9 mouse cellular contexts compared by ENCODE assay signal in genomic region chr12:111143509-111144063, GRCm38 (mm10). TPM values are rescaled to one million over a fixed set of nuclear protein-coding genes. Genes with fewer than 3 reads are reported as not detected.
DNase-seq lines count a peak whose midpoint lies in the region; ATAC-seq and TF ChIP-seq lines count a peak whose summit lies in the region.
"Had no signal": no experiment of that assay in that cellular context is flagged by ENCODE, and none has a peak within 500 bp of the region (broad histone marks: within the 10 kb centered on the region; RNA-seq: fewer than 3 reads in every experiment).

No protein-coding gene starts in this region.

- no peak overlapping the region for H3K27ac ChIP-seq in ES-E14 (ENCODE audit: insufficient read depth, low read depth, low read length, poor library complexity, severe bottlenecking)
- no peak overlapping the region for H3K27ac ChIP-seq in stomach, embryonic 15.5 days

- H3K27me3 ChIP-seq in E14TG2a.4 (ENCODE audit: insufficient read depth, low read length), result peaks cover 71% of the 10 kb centered on the region
- H3K27me3 ChIP-seq in stomach, embryonic 15.5 days (replicated peaks), result no peaks in the 10 kb centered on the region

- 66% methylated on average over 16 of the region's 16 CpGs for WGBS in stomach, embryonic 15.5 days

- H3K4me3 ChIP-seq in E14TG2a.4 (replicated peaks; ENCODE audit: low read length), result peak overlapping the region; percentile 68
- peak overlapping the region; percentile 5 to 30; a peak in 2 of 4 replicates for H3K4me3 ChIP-seq in ES-E14 (ENCODE audit: insufficient read depth in 1 of 2, low read depth in 1 of 2, low read length in 2 of 2, poor library complexity in 1 of 2, severe bottlenecking in 1 of 2)
- no peak overlapping the region for H3K4me3 ChIP-seq in stomach, embryonic 15.5 days (replicated peaks)

- H3K36me3 ChIP-seq in E14TG2a.4 (ENCODE audit: insufficient read depth, low read length) (no peaks in the 10 kb centered on the region), ES-E14 (ENCODE audit: control insufficient read depth, insufficient read depth, low read length, poor library complexity, severe bottlenecking) (no peaks in the 10 kb centered on the region)
- H3K36me3 ChIP-seq in stomach, embryonic 15.5 days, result no peaks in the 10 kb centered on the region

- no peak for DNase-seq in ES-E14 (ENCODE audit: low read depth, low spot score)
- peak; percentile 35 to 49 for DNase-seq in heart, adult 18-20 months
- DNase-seq in kidney, postnatal 4 days, result peak; percentile 46 to 57
- no peak for DNase-seq in natural killer cell, adult 2 months (ENCODE audit: low spot score in 2 of 2)
- no peak for DNase-seq in spleen, postnatal 14 days (ENCODE audit: low spot score in 2 of 2)
- no peak for DNase-seq in left cerebral cortex, adult 8-10 months (ENCODE audit: low spot score in 2 of 2)

- H3K4me1 ChIP-seq in E14TG2a.4 (replicated peaks; ENCODE audit: low read depth, low read length) (peaks cover 34% of the 10 kb centered on the region), ES-E14 (ENCODE audit: control insufficient read depth in 2 of 2, insufficient read depth in 2 of 2, low read length in 2 of 2, poor library complexity in 1 of 2) (peaks cover 3 to 23% of the 10 kb centered on the region in 2 experiments; a peak in 3 of 4 replicates)
- H3K4me1 ChIP-seq in stomach, embryonic 15.5 days, result peaks cover 23% of the 10 kb centered on the region; the same call in 1 of the 2 replicates

- TF ChIP-seq CTCF in E14TG2a.4 (conservative IDR thresholded peaks at IDR 0.05; ENCODE audit: low read length), result no peak; the same call in 1 of the 2 replicates

- in situ Hi-C loops in ES-E14 (cut with MboI; ENCODE audit: low sequenced_read_pairs in 2 of 2, unreplicated experiment in 2 of 2), result no loop called here

- H3K9ac ChIP-seq in ES-E14 (ENCODE audit: insufficient read depth, low read depth, low read length, poor library complexity, severe bottlenecking), result no peak overlapping the region
- H3K9ac ChIP-seq in stomach, embryonic 15.5 days, result no peak overlapping the region

- ATAC-seq in stomach, embryonic 15.5 days (ENCODE audit: insufficient read depth, low FRiP score, low read depth), result 0 out of 2 replicates have a peak, but pooled peaks have one; percentile 11

- H3K4me2 ChIP-seq in stomach, embryonic 15.5 days, result 0 out of 2 replicates have a peak overlapping the region, but pooled peaks have one; percentile 6

- H3K9me3 ChIP-seq in E14TG2a.4 (ENCODE audit: low read length) (peaks cover 5% of the 10 kb centered on the region; the same call in 1 of the 2 replicates), ES-E14 (ENCODE audit: control insufficient read depth, insufficient read depth, low read depth, low read length) (no peaks in the 10 kb centered on the region)
- no peaks in the 10 kb centered on the region for H3K9me3 ChIP-seq in stomach, embryonic 15.5 days

TF ChIP-seq in ES-E14, 5 proteins besides CTCF, POLR2A, EP300 and RAD21:
- TF ChIP-seq MAFK (IDR thresholded peaks at IDR 0.05; ENCODE audit: insufficient read depth, low read depth, low read length) (no peak), CHD2 (IDR thresholded peaks at IDR 0.05; ENCODE audit: low read depth, low read length) (no peak), ZNF384 (IDR thresholded peaks at IDR 0.05; ENCODE audit: low read depth, low read length) (no peak), HCFC1 (IDR thresholded peaks at IDR 0.05; ENCODE audit: borderline replicate concordance, insufficient read depth, low read length) (no peak), ZC3H11A (IDR thresholded peaks at IDR 0.05; ENCODE audit: borderline replicate concordance, low read depth, low read length) (no peak)

RNA-seq across cellular contexts. Expression of gene Traf3, which starts 22.6 kb away (rescaled TPM):
- total RNA-seq in ES-E14 (2012; rRNA removed), result 12.4 and 14.8 TPM in 2 replicates
- 10 to 100 TPM; 14.2 to 14.3 TPM for total RNA-seq in heart, adult 18-20 months (2021)
- polyA plus RNA-seq in stomach, embryonic 15.5 days (2015; fragmentation: Nextera tagmentation; extraction: Ambion mirVana), result 8.1 and 8.4 TPM in 2 replicates
- total RNA-seq in left cerebral cortex, adult 8-10 months (2022), result 10 to 100 TPM; 28.3 to 41.2 (median 36.2) TPM

RNA-seq across cellular contexts. Expression of gene 4930595D18Rik, which starts 40.7 kb away (rescaled TPM):
- total RNA-seq in ES-E14 (2012; rRNA removed), result not detected in 2 replicates
- not detected for total RNA-seq in heart, adult 18-20 months (2021)
- polyA plus RNA-seq in stomach, embryonic 15.5 days (2015; fragmentation: Nextera tagmentation; extraction: Ambion mirVana), result not detected in 2 replicates
- total RNA-seq in left cerebral cortex, adult 8-10 months (2022), result not detected
- polyA plus RNA-seq: large intestine, adult 2 months had no signal

Comparison
In these comparisons a context has a peak if more than half of its experiments do, and no peak if none do; other contexts are left out.
1. DNase-seq: peak in heart, adult 18-20 months (2 of 2) and kidney, postnatal 4 days (2 of 2); none in ES-E14 (single experiment), natural killer cell, adult 2 months (0 of 2), spleen, postnatal 14 days (0 of 2) and left cerebral cortex, adult 8-10 months (0 of 2).